Mouse (Mus musculus) adrenal gland, postnatal 36 days (tissue): ENCODE results near the gene Zscan4b. TPM values are rescaled to one million over a fixed set of nuclear protein-coding genes. Genes with fewer than 3 reads are reported as not detected.
"Not testable (repeated sequence)": the region's sequence is repeated elsewhere in the genome, so short reads cannot be mapped to it uniquely, and the experiment has no call there.

Experiments used
- DNase-seq, 2 experiments: peaks; one replicate each; pipeline ENCODE4 v3.0.0; 2021; ENCODE audit warnings: mixed read lengths in 1 of 2
- long read RNA-seq, 2 experiments: library from polyadenylated mRNA; stranded (forward); transcript quantifications; one replicate each; pipeline ENCODE4 v2.0.0; 2021; ENCODE audit warnings: borderline sequencing depth in 2 of 2
- total RNA-seq, 2 experiments: library from RNA; stranded (reverse); gene quantifications; 2 replicates each; pipeline ENCODE4 v1.2.3; 2021

Gene Zscan4b
- total RNA-seq = not detected
- long read RNA-seq, experiment 1 = 0 reads
- long read RNA-seq, experiment 2 = 0 reads

DNA sequence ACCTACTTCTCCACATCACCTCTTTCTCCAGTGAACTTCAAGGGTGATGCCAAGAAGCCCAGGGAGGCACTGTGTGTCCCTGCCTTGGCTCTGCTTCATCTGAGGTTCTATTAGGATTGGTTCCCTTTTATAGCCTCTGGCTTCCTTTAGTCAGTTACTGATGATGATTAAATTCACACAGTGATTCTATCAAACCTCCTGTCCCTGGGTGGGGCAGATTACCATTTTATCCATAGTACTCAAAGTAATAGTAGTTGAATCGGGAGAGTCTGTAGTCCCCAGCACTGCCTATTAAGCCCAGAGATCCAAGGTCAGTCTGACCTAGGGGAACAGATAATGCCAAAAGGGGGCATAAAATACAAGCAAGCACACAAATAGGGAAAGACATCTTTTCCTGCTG, at the start of gene Zscan4b:
Gene Zscan4b, minus strand, starts transcription at position 101 of the 400 bp plus-strand sequence.
- DNase-seq = not testable (repeated sequence)

Other genes starting within 250 kb of the Zscan4b start
- not detected for gene Nlrp4b, start 217.3 kb downstream of the Zscan4b start, total RNA-seq
- gene Vmn1r71, start 150.7 kb downstream of the Zscan4b start, total RNA-seq = not detected
- not detected for gene Zscan4c, start 100.7 kb upstream of the Zscan4b start, total RNA-seq
- gene Zscan4-ps1, start 164.6 kb upstream of the Zscan4b start, total RNA-seq = not detected